Mouse (Mus musculus): ENCODE data around the gene Fyco1.

- TF ChIP-seq CTCF (IDR thresholded peaks at IDR 0.05; ENCODE audit: low read depth) (no peak), EP300 (IDR thresholded peaks at IDR 0.05; ENCODE audit: low read depth) (no peak)
These were observed 90.9 kb downstream of the Fyco1 start for GRCm38 (mm10) chr9:123760806-123761205.
